Mouse (Mus musculus): ENCODE data around the gene Zc3h10.
"Not testable (repeated sequence)": the region's sequence is repeated elsewhere in the genome, so short reads cannot be mapped to it uniquely, and the experiment has no call there.

Gene Zc3h10

DNA sequence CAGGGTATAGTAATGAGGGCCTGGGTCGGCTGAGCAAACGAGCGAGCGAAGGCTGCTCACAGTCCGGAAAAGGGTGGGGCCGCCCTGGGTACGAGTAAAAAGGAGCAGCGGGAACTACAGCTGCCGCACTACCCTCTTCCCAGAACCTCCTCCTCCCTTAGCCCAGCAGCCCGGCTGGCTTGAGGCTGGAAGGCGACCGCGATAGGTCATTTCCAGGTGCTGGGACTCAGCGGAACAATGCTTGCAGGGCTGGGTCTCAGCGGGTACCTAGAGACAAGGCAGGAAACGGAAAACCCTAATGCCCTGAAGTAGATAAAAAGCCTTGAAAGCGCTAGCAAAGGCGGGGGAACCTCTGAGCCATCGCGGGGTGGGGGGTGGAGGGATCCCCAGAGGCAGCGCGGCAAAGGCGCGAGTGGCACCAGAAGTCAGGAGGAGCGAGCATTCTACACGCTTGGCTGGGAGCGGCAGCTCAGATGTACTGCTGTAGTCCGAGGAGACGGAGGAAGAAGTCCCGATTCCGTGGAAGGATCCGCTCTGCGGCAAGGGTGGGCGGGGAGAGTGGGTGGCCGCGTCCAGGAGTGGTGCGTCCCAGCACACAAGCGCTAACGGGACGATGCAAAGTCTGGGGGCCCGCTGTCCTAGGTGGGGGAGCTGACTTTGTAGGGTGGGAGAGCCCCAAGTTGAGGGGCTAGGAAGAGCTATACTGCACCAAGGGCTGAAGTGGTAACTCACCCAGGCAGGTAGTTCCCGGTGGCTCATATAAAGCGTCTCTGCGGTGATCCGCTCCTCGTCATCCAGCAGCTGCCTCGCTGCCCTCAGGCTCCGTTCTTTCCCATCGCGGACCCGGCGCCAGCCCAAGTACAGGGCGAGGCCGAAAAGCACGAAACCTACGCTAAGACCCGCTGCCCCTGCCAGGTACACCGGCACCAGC, 22.6 kb downstream of the Zc3h10 start:
- peak; percentile 60 for DNase-seq (ENCODE audit: inconsistent ontology term)

DNA sequence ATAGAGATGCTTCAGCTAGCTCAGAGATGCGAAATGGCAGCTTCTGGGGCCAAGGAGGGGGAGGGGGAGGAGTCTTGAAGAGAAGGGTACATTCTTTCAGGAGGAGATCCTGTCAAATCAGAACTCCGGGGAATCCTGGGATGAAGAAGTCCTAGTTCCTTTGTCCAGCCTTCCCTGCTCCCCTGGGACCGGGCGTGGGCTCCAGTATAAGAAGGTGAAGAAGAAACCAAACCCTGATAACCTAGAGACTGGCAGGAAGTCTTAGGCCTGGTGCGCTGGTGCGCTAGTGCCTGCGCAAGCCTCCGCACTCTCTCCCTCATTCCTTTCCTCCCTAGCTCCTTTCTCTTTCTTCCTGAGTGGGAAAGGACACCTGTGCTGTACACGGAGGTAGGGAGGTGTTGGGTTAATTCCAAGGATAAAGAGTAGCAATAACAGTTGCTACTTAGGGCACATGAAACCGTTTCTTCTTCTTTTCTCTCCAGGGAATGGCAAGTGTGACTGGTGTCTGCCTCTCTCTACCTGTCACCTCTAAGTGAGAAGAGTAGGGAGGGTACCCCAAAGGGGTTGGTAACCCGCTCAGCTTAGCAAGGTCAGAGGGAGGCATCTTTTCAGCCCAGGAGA, 23.4 kb downstream of the Zc3h10 start:
- DNase-seq (ENCODE audit: inconsistent ontology term): peak; percentile 18

DNA sequence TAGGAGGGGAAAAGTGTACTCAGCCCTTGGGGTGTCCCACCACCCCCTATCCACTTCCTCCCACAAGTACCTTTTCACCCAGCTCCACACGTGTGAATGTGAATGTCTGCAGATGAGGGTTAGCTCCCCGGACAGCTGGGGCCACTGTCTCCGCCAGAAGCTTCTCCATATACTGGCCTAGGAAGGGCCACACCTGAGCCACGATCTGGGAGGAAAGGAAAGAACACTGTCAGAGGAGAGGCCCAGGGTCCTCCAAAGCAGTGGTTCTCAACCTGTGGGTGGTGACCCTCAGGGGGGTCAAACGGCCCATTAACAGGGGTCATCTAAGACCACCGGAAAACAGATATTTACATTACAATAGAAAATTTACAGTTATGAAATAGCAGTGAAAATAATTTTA, 25.2 kb downstream of the Zc3h10 start:
- DNase-seq (ENCODE audit: inconsistent ontology term): no peak

DNA sequence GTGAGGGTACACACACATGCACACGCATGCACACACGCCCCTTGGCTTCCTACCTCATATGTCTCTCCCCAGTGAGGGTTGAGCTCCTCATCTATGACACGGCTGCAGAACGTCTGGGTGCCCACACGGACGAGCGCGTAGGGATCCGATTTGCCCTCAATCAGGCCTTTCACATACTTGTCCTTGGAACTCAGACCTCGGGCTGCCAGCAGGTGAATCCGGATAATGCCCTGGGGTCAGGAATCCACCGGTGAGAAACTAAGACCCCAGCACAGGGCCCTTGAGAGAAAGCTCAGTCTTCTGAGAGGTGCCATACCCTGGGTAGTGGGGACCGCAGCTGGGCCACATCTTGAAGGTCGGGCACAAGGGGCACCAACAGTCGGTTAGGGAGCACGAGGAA, 27.0 kb downstream of the Zc3h10 start:
- no peak for DNase-seq (ENCODE audit: inconsistent ontology term)

DNA sequence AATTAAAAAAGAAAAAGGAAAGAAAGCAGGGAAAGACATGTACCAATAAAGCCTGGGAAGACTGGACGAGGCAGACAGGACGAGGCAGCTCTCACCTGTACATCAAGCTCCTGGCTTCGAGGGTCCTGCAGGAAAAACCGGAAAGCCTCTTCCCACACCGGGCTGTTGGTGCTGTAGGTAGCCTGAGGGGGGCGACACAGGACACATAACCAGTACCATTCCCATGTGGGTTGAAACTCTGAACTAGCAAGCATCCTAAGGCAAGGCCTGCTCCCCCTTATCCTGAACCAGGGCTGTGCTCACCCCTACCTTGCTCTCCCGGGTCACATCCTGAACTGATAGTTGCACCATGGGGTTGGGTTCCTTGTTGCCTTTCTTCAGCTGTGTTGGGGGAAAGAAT, 28.7 kb downstream of the Zc3h10 start:
- peak; percentile 37 for DNase-seq (ENCODE audit: inconsistent ontology term)

DNA sequence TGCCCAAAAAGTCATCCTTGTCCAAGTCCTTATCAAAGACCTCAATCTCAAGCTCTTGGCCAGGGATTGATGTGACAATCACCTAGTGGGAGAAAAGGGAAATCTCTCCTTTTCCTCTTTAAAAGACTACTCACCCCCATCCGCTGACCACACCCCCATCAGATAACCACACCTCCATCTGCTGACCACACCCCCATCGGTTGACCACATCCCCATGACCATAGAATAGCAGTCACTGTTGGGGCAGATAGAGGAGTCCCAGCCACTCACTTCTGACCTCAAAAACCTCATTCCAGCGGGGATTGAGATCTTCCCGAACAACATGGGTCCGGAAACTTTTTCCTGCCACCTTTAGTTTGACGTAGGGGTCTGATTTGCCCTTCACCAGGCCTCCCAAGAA, 30.9 kb downstream of the Zc3h10 start:
- DNase-seq (ENCODE audit: inconsistent ontology term): peak; percentile 51

DNA sequence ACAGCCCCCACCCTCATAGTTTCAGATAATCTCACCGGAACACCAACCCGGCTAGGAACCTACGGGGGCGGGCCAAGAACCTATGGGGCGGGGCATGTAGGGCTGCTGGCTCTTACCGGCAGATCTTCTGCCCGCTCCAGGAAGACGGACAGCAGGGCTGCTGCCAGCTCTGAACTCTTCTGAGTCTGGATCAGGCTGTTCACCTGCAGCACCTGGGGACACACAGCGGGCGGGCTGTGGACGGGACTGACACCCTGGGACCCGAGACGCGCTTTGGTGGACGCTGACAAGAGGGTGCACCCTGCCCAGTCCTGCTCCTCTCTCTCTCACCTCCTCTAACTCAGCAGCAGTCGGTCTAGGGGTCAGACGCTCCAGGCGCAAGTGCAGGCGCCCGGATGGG, 31.5 kb downstream of the Zc3h10 start:
- no peak for DNase-seq (ENCODE audit: inconsistent ontology term)

DNA sequence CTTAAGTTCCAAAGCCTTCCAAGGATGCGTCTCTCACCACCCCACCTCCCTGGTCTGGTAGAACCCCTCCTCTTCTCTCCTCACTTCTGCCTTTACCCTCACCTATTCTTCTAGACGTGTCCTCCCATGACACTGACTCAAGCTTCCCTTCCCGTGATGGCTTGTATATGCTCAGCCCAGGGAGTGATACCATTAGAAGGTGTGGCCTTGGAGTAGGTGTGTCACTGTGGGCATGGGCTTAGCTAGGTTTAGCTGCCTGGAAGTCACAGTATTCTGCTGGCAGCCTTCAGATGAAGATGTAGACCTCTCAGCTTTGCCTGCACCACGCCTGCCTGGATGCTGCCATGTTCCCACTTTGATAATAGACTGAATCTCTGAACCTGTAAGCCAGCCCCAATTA, 32.5 kb downstream of the Zc3h10 start:
- DNase-seq (ENCODE audit: inconsistent ontology term): no peak

DNA sequence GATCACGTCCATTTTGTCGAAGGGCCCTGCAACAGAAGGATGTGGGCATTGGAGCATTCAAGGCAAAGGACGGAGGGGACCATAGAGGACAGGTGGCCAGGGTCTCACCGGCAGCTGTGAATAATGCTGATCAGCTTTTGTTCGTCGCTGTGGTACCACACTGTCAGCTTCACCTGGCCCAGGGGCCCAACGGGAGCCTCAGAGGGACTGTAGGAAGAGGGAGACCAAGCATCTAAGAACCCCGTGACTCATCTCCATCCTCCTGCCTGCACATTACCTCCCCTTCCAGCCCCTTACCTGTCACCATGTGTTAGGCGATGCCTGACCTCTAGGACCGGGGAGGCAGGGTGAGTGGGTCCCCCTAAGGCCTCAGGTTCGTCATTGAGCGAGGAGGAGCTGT, 35.8 kb downstream of the Zc3h10 start:
- no peak for DNase-seq (ENCODE audit: inconsistent ontology term)

DNA sequence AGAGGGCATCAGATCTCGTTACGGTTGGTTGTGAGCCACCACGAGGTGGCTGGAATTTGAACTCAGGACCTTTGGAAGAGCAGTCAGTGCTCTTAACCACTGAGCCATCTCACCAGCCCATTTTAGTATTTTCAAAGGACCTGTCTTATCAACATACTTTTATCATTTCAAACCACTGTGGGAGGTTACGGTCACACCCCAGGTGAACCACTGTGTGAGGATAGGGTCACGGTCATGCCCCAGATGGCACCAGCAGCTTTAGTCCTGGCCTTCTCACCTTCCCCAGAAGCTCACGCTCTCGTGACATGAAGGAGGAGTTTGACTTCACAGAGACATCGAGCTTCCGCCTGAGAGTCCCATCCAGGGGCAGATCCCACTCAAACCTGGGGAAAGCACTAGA, 36.4 kb downstream of the Zc3h10 start:
- no peak for DNase-seq (ENCODE audit: inconsistent ontology term)

DNA sequence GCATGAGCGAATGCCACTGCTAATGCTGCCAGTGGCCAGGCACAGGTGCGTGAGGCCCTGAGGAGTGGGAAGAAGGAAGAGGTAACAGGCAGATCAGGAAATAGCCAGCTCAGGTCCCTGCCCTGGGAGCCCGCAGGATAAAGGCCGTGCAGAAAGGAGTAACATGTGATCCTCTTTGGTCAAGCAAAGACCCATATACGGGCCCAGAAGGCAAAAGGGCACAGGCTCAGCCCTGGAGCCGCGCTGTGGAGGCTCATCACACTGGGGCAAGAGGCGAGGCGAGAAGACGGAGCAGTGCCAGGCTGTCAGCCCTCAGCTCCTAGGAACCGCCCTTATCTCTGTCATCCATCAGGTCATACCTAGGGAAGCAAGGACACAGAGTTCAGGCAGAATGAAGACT, 37.3 kb downstream of the Zc3h10 start:
- DNase-seq (ENCODE audit: inconsistent ontology term): no peak

DNA sequence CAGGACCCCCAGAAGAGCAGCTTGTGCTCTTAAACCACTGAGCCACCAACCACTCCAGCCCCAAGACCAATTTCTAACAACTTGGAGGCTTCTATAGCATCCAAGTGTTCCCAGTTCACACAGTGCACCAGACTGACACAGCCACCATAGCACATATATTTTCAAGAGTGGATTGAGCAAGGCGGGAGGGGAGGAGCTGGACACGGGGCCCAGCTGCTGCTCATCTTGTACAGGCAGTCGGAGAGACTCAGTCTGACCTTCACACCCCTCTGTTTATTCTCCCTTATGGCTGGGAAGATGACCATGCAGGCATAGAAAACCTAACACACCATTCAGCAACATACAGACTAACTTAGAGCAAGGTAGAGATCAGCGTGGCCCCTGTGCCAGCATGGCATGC, 37.7 kb downstream of the Zc3h10 start:
- no peak for DNase-seq (ENCODE audit: inconsistent ontology term)

DNA sequence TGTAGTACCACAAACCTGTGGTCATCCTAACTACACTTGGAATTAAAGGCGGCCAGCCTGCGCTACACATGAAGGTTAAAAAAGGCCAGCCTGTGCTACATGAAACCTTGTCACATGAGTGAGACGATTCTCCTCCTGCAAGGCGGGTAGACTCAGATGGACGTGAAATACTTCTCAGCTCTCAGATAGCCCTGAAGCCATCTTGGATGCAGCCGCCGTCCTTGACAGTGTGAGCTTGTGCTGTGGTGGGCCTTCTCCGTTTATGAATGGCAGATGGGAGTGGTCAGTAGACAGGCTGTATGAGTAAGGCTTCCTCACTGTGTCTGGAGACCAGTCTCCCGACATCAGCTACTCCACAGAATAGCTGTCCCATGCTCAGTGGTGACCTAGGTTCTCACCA, 38.4 kb downstream of the Zc3h10 start:
- no peak for DNase-seq (ENCODE audit: inconsistent ontology term)

DNA sequence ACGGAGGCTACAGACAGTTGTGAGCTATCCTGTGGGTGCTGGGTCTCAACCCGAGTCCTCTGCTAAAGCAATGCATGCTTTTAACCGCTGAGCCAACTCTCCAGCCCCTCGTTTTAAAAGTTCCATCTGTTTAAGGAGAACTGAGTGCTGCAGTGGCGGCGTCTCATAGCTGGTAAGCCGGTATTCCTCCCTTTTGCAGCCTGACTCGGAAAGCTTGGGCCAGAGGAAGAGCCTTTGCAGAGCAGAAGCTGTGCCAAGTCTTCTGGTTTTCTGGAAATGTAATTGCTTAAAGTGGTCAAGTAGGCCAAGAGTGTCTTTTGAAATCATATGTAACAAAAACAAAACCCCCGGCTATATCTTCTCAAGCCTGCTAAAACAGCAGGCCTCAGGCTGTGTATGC, 39.3 kb downstream of the Zc3h10 start:
- no peak for DNase-seq (ENCODE audit: inconsistent ontology term)

DNA sequence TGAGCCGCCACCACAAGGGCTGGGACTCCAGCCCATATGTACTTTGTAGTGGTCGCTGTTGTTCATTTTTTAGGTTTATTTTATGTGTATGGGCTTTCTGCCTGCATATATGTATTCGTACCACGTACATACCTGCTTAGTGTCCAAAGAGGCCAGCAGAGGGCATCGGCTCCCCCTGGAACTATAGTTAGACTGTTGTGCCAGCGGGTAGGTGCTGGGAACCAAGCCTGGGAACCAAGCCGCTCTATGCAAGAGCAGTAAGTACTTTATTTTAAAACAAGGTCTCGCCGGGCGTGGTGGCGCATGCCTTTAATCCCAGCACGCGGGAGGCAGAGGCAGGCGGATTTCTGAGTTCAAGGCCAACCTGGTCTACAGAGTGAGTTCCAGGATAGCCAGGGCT, 41.6 kb downstream of the Zc3h10 start:
- no peak for DNase-seq (ENCODE audit: inconsistent ontology term)

DNA sequence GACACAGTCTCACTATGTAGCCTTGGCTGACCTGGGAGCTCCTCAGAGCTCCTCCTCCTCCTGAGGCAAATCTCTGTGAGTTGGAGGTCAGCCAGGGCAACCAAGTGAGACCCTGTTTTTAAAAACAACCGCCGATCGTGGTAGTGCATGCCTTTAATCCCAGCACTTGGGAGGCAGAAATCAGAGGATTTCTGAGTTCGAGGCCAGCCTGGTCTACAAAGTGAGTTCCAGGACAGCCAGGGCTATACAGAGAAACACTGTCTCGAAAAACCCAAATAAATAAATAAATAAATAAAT, 42.3 kb downstream of the Zc3h10 start:
- not testable (repeated sequence) for DNase-seq (ENCODE audit: inconsistent ontology term)

DNA sequence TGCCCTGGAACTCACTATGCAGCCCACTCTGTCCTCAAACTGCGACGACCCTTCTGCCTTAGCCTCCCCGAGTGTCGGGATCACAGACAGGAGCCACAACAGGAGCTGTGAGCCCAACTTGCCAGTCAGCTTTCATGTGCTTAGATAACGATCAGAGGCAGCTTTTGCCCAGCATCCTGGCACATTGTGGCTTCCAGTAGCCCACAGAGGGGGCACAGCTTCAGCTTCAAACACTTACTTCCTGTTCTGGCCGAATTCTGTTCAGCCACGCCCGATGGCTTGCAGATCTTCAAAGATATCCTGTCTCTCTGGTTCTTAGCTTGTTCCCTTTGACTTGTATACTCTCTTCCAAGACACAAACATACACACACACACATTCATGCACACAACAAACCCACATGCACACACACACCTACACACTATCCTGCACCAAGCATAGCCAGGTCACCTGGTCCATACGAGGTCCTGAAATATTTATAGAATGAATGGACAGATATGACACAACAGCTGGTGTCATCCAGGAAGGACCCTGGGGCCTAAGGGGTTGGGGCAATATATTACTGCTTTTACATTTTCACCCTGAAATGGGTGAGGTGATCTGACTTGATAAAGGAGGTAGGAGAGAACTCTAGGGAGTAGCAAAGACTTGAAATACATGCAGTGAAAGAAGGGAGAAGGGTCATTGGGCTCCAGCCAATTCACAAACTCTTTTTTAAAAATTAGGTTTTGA, 42.8 kb downstream of the Zc3h10 start:
- no peak for DNase-seq (ENCODE audit: inconsistent ontology term)

DNA sequence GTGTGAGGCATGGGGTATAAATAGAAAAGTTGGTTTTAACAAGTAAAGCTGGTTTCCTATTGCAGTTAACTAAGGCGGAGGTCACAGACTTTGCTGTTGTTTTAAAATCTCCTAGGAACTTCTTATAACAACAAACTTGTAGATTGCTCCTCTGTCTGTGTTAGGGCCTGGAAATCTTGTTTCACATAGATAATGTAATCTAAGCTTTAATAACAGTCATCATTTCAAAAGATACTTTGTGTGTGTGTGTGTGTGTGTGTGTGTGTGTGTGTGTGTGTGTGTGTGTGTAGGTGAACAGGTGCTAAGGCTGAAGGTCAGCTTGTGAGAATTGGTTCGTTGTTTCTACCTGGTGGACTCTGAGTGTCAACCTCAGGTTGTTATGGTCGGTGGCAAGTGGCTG, 43.6 kb downstream of the Zc3h10 start:
- no peak for DNase-seq (ENCODE audit: inconsistent ontology term)

DNA sequence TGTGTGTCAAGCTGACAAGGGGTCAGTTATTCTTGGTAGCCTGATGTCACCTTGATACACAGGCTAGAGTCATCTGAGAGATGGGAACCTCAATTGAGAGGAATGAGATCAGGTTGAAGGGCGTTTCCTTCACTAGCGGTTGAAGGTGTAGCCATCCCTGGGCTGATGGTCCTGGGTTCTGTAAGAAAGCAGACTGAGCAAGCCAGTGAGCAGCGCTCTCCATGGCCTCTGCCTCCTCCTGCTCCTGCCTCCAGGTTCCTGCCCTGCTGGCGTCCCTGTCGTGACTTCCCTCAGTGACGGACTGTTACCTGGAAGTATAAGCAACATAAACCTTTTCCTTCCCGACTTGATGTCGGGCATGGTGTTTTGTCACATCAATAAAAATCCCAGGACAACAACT, 44.0 kb downstream of the Zc3h10 start:
- no peak for DNase-seq (ENCODE audit: inconsistent ontology term)

DNA sequence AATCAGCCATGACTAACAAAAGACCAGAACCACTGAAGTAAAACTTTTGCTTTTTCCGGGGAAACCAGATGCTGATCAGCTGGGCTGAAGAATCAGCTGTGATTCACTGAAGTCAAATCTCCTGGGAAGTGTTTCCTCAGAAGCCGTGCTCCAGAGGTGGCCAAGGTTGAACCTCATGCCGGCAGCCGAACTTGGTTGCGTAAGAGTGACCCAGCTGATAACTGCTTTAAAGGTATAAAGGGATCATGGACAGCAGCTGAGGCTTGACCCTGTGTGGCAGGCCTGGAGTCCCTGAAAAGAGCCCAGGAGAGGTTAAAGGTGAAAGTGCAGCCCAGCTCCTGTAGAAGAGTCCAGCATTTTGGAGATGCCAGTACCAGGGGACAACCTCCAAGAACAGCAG, 45.2 kb downstream of the Zc3h10 start:
- DNase-seq (ENCODE audit: inconsistent ontology term): no peak

DNA sequence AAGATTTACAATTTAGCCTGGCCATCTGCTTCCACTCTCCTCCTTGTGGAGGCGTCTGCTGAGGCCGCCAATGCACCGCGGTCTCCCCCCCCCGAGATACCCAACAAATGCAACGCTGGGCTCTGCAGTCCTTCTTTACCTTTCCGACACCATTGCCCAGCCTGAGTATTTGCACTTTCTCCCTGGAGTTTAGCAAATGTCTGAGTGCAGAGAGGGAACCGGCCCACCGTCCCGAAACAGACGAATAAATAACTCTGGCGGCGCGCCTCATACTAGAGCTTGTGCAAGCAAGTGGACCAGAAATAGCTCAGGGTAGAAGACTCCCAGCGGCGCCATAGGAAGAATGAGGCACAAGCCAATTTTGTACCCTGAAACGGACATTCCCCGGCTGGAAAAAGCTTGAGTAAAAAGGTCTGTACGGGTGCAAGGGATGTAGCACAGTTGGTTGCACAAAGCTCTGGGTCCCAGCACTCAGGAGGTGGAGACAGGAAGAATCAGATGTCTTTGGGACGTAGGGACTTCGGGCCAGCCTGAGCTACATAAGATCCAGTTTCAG, 48.4 kb downstream of the Zc3h10 start:
- DNase-seq (ENCODE audit: inconsistent ontology term): peak; percentile 75

DNA sequence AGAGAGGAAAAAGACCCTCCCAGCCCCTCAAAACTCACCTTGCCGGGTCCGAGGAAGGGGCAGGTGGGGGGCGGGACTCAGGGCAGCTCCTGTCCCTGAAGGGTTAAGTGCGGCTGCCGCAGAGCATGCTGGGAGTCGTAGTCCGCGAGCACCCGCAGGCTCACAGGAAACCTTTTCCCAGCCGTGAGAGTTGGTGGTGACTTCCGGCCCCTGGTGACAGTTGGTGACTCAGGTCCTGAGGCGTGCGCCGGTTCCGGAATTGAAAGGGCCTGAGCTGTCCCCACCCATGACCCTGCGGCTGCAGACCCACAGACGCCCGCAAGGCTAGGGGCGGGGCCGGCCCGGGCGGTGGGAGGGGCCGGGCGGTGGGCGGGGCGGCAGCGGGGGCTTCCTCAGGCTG, 49.0 kb downstream of the Zc3h10 start, which contains the start of gene Myl6b:
Gene Myl6b (minus strand): TSS at position 96 of the 400 bp plus-strand sequence.
- peak; percentile 99 for DNase-seq (ENCODE audit: inconsistent ontology term)
